Mouse (Mus musculus) urinary bladder, adult 2 months (tissue): Measurements from ENCODE around the gene Bglap3. TPM values are rescaled to one million over a fixed set of nuclear protein-coding genes. Genes with fewer than 3 reads are reported as not detected.
"Not testable (repeated sequence)": the region's sequence is repeated elsewhere in the genome, so short reads cannot be mapped to it uniquely, and the experiment has no call there.

ENCODE experiments used
- DNase-seq: peaks from one replicate; pipeline ENCODE4 v3.0.0; 2022; ENCODE audit warnings: low spot score
- polyA plus RNA-seq: library from polyadenylated mRNA; depleted of rRNA; stranded (reverse); fragments of >200 nt; gene quantifications from 2 replicates; pipeline ENCODE4 v1.2.3, GENCODE M21; 2012

Gene Bglap3
- polyA plus RNA-seq, 1 experiment = 2.7 TPM

GRCm38 (mm10) chr3:88376644-88377043 is 4.1 kb upstream of the Bglap3 start:
- not testable (repeated sequence) for DNase-seq

GRCm38 (mm10) chr3:88375750-88376626 is 3.4 kb upstream of the Bglap3 start:
- DNase-seq = not testable (repeated sequence)

DNA sequence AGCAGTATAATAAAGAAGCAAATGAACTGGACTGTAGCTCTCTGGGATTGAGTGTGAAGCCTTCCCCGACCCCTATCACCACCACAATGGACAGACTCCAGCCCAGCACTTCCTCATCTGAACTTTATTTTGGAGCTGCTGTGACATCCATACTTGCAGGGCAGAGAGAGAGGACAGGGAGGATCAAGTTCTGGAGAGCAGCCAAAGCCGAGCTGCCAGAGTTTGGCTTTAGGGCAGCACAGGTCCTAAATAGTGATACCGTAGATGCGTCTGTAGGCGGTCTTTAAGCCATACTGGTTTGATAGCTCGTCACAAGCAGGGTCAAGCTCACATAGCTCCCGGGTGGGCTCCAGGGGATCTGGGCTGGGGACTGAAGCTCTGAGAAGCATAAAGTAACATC is 4.0 kb downstream of the Bglap3 start:
- not testable (repeated sequence) for DNase-seq

DNA sequence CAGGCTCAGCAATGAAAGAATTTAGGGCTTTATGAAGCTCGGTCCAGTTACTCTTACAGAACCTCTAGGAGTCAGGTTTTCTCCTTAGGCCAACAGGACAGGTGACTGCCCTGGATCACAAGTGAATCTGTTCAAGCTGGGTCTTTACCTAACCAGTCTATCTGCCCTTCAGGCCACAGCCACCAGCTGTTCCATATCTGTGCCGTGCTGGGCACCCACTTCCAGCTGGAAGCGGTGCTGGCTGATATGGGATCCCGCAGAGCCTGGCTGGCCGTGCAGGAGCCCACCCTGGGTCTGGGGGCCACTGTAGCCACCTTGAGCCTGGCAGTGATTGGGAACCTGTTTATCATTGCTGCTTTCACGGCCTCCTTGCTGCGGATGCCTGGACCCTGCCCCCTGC is 5.0 kb downstream of the Bglap3 start:
- not testable (repeated sequence) for DNase-seq

DNA sequence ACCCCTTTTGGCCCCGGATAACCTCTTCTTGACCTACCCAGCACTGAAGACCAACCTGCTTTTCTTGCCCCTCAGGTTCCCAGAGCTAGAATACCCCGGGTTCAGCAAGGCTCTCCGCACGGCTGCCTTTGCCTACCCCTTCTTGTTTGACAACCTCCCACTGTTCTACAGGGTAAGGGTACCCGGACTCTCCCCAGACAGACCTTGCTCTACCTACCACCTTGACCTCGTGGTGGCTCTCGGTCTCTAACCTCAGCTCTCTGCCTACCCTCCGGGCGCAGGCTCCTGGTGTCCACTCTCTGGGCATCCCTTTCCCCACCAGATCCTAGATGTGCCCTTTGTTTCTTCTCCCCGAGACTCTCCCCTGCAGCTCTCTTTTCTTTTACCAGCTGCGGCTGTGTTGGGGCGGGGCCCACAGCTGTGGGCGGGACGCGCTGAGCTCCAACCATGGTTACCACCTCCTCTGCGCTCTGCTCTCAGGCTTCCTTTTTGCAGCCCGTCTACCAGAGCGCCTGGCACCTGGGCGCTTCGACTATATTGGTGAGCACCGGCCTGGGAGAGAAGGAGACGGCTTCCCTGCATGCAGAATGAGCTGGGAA is 5.6 kb downstream of the Bglap3 start:
- DNase-seq = not testable (repeated sequence)

DNA sequence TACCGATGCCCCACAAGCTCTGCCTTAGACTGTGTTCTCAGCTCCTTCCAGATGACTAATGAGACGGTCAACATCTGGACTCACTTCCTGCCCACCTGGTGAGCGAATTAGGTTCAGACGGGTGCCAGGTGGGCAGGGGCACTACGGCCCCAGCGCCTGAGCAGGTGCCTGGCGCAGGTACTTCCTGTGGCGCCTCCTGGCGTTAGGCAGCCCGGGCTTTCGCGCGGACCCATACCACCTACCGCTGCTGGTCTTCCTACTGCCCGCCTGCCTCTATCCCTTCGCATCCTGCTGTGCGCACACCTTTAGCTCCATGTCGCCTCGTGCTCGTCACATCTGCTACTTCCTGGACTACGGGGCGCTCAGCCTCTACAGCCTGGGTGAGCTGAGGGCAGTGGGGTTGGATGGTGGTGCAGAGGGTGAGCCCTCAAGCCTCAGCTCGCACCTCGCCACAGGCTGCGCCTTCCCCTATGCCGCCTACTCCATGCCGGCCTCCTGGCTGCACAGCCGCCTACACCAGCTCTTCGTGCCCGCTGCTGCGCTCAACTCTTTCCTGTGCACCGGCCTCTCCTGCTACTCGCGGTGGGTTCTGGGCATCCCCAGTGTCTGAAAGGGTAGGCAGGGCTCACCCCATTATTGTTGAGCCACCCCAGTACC is 6.7 kb downstream of the Bglap3 start:
- no peak for DNase-seq

DNA sequence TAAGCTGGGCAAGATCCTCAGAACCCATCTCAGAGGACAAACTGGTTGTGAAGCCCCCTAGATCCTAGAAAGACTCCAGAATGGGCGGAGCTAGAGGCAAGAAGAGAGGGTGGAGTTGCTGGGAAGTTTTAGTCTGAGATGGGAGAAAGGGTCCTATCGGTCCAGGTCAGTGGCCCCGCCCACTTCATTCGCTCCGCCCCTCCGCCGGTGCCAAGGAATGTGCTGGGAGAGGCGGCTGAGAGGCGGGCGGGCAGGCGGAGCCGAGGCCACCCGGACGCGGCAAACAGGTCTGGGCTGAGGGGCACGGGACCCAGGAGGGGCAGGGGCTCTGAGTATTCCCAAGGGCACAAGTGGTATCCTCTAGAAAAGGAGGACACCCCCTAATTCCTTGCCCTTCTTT is 8.2 kb downstream of the Bglap3 start, which contains the start of gene Paqr6:
Gene Paqr6 (plus strand): TSS at position 248 of the 400 bp plus-strand sequence.
- DNase-seq = peak; percentile 47

DNA sequence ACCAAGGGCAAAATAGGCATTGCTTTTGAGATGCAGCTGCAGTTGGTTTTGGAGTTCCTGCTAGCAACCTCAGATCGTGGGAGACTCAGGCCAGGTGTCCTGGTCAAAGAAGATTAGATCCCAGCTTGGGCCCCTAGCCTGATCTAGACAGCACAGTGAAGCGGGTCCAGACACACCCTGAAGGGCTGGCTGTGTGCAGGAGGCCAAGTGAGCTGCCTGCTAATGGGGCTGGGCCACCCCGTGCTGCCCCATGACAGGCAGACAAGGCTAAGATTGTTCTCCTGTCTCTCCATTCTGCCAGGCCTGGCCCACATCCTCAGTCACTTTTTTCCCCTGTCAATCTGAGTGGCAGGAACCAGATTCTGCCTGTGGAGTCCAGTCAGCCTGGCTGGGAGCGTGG is 8.8 kb downstream of the Bglap3 start:
- DNase-seq = no peak

DNA sequence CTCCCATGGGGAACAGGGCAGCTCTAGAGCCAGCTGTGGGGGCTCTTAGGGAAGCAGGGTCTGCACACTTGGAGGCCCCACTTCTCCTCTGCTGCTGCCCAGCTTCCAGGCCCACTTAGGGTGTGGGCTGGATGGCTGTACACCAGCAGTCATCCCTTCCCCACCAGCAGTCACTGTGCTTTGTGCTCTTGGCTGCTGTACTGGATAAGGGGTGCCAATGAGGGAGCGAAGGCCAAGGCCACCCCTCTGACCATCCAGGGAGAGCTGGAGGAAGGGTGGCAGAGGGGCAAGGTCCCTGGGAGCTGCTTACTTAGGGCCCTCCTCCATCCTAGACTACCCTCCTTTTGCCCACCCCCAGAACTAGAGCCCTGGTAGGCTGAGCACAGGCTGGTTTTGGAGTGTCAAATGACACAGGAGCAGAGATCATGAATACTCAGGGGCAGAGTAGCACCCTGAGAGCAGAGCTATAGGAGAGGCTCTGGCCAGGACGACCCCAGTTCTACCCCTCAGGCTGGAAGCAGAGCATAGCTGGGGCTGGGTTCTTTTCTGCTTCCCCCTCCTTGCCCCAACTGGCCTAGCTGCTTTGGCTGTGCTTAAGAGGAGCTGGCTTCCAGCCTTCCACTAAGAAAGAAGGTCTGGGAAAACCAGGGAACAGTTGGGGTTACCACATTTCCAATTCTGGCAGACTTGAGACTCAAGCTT is 10.8 kb downstream of the Bglap3 start:
- no peak for DNase-seq

GRCm38 (mm10) chr3:88361096-88361495 is 11.4 kb downstream of the Bglap3 start:
- DNase-seq = no peak

GRCm38 (mm10) chr3:88359989-88360388 is 12.6 kb downstream of the Bglap3 start:
- no peak for DNase-seq

- DNase-seq = no peak
Measured at GRCm38 (mm10) chr3:88359584-88359983, 13.0 kb downstream of the Bglap3 start.

- no peak for DNase-seq
Measured at GRCm38 (mm10) chr3:88354396-88355165, 18.0 kb downstream of the Bglap3 start.

- DNase-seq = no peak
Measured at GRCm38 (mm10) chr3:88352907-88353306, 19.6 kb downstream of the Bglap3 start.

DNA sequence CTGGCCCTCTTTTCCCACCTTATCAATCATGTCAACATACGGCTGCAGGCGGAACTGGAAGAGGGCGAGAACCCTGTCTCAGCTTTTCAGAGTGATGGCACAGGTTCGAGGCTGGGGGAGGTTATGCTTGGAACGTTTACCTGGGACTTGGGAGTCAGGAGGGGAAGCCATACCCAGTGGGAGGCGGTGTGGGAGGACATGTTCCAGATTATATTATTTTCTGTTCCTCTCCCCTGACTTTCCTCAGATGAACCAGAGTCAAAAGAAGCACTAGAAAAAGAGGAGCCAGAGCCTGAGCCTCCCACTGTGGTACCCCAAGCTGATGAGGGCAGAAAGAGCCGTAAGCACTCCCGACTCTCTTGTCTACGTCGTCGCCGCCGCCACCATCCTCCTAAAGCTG is 21.8 kb downstream of the Bglap3 start:
- no peak for DNase-seq

GRCm38 (mm10) chr3:88339006-88339405 is 33.5 kb downstream of the Bglap3 start:
- DNase-seq = no peak

GRCm38 (mm10) chr3:88338316-88338715 is 34.2 kb downstream of the Bglap3 start:
- no peak for DNase-seq

DNA sequence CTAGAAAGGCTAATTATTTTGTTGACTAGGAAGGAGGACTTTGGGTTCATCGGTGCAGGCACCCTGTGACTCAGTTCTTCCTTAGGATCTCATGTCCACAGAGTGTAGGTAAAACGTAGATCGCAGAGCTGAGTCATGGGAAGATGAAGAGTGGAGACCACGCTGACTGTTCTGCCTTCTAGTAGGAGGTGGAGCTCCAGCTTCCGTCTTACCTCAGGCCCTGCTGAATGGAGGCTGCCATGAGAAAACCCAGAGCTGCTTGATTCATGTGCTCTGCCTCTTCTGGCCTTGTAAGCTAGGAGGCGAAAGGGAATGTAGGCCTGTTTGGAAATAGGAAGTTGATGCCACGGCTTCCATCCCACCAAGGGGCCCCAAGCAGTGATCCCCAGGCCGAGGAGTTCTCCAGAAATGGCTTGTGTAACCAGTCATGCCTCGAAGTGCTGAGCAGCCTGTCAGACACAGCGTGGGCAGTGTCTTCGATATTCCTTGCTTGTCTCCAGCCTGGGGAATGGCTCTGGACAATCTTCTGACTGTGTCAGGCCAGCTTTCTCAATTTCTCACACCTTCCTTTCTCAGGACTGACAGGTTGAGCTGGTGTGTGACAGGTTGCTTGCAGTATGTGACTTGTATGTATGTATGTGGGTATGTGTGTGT is 35.0 kb downstream of the Bglap3 start:
- no peak for DNase-seq

DNA sequence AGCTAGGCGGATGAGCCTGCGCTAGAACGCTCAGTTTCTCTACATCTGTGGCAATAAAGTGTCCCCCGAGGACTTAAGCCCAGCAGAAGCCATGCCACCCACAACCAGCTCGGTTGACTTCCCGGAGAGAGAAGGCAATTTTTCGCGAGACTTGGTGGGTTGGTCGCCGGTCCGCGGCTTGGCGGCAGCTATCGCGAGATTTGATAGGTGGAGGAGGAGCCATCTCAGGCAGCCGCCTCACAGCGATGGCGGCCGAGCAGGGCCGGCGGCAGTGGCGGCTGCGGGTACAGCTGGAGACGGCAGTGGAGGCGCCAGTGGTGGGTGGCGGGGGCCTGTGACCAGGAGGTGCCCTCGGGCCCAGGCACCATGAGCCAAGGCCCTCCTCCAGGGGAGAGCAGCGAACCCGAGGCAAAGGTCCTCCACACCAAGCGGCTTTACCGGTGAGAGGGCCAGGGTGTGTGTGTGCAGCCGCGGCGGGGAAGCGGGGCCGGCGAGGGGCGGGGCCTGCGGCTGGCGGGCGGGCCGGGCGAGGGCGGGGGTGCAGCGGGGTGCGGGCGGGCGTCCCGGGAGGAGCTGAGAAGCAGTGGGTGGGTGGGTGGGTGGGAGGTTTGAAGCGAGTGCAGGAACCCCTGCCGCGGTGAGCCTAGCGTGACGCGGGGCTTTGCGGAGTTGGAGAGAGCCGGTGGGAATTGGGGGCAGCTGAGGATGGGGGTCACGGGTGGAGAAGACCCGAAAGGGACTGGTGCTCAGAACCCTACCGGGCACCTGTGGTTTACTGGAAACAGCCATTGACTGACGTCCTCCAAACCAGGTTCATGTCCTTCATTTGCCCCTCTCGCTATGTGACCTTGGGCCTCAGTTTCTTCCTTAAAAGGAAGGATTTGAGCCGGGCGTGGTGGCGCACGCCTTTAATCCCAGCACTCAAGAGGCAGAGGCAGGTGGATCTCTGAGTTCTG is 36.2 kb downstream of the Bglap3 start, which contains the start of the genes Tmem79 and Smg5:
Gene Tmem79 (minus strand): TSS at position 91 of the 956 bp plus-strand sequence.
Gene Smg5 (plus strand): TSS at position 203 of the 956 bp plus-strand sequence.
- DNase-seq = peak; percentile 97
